Mouse (Mus musculus) right cerebral cortex, postnatal 14 days (tissue): ENCODE measurements around the gene Ywhag.

Experiments used
- DNase-seq: peaks from one replicate; pipeline ENCODE4 v3.0.0; 2022

Ywhag gene

GRCm38 (mm10) chr5:135950710-135951412 is 16.4 kb upstream of the Ywhag start:
- no peak for DNase-seq

GRCm38 (mm10) chr5:135946621-135947020 is 12.2 kb upstream of the Ywhag start:
- no peak for DNase-seq

- peak; percentile 55 for DNase-seq
Observed at GRCm38 (mm10) chr5:135945916-135946408, 11.5 kb upstream of the Ywhag start.

GRCm38 (mm10) chr5:135942710-135943109 is 8.3 kb upstream of the Ywhag start:
- no peak for DNase-seq

DNA sequence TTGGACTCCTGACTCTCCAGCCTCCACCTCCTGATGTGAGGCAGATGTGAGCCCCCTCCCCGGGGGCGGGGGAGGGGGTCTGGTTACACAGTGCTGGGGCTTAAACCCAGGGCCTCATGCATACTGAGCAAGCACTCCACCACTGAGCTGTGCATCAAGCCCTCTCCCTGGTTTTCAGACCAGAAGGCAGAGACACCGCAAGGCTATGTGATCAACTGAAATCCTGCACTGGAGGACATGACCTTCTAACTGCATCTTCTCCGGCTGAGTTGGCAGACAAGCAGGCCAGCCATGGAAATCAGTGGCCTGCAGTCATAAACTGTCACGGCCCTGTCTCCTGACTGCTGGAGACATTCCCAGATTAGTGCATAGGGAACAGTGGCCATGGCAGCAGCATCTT is 6.2 kb upstream of the Ywhag start:
- DNase-seq = no peak

GRCm38 (mm10) chr5:135935641-135936190 is 1.3 kb upstream of the Ywhag start:
- DNase-seq = no peak

GRCm38 (mm10) chr5:135935176-135935523 is 734 bp upstream of the Ywhag start:
- DNase-seq = no peak

- peak; percentile 81 for DNase-seq
Observed at GRCm38 (mm10) chr5:135933900-135934441, 445 bp downstream of the Ywhag start.

DNA sequence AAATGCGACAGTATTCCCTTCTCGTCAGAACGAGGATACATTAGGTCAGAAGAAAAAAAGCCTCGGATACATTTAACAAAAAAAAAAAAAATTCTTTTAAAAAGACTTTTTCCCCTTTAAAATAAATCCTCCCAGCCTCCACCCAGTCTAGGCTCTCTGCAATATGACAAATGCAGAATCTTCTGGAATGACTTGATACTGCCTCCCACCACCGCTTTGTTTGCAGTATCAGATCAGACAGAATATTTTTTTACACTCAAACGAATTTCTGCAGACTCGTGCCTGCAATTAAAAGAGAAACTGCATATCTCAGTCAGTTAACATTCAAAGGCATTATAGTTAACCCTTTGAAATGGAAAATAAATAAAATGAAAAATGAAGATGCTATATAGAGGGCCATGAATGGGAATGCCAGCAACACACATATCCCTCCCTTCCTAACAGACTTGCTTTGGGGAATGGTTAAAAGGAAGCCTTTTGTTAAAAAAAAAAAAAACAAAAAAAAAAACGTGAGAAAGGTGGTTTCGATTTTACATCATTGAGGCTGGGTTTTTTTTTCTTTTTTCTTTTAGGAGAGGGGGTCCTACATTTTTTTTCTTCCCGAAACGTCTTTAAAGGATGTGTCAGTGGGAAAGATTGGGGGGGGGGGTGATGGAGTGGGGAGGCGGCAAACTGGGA is 1.1 kb downstream of the Ywhag start:
- DNase-seq = no peak

DNA sequence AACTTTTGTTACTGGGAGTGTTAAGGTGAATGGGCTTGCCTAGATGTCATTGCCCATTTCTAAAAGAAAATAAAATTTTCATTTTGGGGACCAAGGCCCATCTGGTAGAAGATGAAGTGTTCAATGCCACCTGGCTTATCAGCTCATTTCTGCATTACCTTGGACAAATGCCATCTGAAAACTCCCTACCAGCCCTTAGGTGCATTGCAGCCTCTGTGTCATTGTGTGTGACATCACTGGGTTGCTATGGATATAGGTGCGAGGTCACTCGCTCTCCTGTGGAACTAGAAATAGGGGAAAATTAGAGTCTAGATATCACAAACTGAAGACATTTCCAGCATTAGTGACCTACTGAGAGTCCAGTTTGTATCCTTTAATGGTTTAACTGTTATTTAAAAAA is 2.1 kb downstream of the Ywhag start:
- no peak for DNase-seq

GRCm38 (mm10) chr5:135931526-135931925 is 2.9 kb downstream of the Ywhag start:
- peak; percentile 44 for DNase-seq

DNA sequence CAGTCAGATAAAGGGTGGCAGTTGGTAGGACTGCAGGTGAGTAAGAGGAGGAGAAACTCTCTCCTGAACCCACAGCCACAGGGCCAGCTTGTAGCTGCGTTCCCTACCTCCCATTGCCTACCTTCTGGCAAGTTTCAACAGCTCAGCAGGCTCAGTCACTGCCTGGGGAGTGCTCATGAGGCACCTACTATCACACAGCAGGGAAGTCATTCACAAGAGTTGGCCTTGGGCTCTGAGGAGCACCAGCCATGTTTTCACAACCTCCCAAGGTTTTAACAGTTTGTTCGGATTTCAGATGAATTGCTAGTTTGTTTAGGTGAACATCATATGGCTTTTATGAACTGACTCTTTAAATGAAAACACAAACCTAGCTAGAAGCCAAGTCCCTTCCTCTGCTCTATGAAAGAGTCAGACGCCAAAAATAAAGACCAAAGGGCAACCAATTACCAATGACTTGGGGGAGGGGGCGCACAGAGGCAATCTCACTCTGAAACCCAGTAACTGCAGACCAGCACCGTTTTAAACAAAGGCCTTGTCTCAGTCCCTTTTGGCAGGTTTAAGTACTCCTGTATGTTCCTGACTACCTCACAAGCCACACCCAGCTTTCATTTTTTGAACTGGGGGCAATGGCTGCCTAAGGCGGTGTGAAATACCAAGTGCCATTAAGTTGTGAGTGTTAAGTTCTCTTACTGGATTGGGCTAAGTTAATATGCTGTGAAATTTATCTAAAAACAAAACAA is 4.6 kb downstream of the Ywhag start:
- no peak for DNase-seq

DNA sequence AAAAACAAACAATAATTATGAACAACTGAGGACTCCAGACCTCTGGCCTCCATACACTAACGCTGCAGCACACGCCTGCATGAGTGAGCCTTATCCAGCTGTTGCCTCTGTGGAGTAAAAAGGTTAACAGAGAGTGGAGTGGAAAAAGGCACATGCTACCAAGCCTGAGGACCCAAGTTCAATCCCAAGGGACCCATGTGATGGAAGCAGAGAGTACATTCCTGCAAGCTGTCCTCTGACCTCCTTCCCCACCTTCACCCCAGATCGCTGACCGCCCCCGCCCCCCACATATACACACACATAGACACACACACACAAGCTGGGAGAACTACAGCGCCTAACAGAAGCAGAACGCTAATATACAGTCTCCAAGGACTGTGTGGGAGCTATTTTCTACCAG is 10.5 kb downstream of the Ywhag start:
- no peak for DNase-seq

DNA sequence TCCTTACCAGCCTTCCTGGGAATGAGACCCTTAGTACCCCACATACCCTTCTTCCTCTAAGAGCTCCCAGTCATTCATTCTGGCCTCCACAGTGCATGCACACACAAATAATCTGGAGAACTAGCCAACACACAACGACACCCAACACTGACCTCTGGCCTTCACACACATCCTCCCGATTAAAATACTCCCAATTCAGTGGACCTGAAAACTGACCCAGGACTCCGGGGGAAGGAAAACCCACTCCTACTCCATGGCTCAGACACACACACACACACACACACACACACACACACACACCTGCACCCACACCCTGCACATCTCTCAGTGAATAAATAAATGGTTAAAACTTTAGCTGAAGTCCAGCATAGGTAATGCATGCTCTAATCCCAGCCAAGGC is 14.5 kb downstream of the Ywhag start:
- DNase-seq = no peak

- no peak for DNase-seq
Observed at GRCm38 (mm10) chr5:135918593-135918992, 15.8 kb downstream of the Ywhag start.

DNA sequence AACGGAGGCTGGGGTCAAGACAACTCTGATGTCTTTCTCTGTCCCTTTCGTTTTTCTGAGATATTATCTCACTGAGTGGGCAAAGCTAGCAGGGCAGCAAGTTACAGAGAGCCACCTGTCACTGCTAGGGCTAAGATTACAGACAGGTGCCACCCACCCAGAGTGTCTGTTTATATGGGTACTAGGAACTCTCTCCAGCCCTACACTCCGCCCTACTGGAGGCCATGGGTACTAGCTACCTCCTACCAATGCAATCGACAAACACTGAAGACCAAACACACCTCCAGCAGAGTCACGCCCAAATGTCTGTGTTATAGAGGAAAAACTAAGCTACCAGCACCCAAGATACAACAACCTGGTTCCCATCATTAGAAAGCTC is 16.4 kb downstream of the Ywhag start:
- no peak for DNase-seq

GRCm38 (mm10) chr5:135917327-135918058 is 16.9 kb downstream of the Ywhag start:
- DNase-seq = no peak

DNA sequence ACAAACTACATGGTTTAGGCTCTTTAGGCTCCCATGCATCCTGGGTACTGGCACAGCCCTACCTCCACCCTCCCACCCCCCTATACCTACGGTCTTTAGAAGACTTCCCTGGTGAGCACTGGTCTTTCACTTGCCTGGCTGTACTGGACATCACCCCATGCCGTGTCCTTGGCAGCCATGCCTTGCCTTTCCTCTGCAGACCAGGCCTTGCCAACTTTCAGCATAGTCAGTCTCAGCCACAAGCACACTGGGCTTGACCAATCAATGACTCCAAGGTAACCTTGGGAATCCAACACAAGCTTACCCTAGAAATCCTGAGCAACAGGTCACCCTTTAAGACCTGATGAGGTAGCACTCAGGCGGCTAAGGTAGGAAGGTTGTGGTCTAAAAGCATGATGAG is 17.8 kb downstream of the Ywhag start:
- no peak for DNase-seq

DNA sequence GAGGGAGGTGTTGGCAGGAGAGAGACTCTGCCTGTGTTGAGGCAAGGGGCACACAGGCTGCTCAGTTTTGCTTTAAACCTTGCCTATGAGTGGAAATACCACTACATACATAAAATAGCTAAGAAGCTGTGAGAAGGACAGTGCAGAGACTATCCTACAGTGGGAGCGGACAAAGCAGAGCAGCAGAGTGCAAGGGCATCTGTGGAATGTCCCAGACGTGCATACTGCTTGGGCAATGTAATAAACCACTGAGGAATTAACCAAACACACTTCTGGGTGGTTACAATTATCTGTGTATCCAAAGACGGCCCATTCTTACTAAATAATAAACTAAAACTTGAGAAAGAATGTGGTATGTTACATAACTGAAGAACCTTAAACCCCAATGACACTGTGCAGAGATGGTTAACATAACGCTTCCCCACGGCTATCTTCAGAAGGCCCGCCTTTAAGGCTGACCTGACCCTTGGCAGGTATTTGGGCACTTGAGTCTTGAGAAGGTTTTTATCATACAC is 18.3 kb downstream of the Ywhag start:
- no peak for DNase-seq

- DNase-seq = no peak
Observed at GRCm38 (mm10) chr5:135914156-135914555, 20.3 kb downstream of the Ywhag start.

DNA sequence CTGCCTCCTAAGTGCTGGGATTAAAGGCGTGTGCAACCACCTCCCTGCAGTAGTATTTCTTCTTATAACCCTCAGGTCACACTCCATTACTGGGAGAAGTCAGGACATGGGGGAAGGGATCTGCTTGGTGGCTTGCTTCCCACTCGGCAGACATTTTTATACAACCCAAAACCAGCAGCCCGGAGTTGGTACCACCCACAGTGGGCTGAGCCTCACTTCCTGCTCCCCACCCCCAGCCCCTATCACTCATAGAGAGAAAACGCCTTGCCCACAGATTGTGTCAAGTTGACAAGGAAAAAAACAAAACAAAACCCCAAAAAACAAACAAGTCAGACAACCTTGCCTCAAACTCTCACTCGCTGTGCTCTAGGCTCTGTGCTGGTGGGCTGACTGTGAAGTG is 21.2 kb downstream of the Ywhag start:
- DNase-seq = no peak

DNA sequence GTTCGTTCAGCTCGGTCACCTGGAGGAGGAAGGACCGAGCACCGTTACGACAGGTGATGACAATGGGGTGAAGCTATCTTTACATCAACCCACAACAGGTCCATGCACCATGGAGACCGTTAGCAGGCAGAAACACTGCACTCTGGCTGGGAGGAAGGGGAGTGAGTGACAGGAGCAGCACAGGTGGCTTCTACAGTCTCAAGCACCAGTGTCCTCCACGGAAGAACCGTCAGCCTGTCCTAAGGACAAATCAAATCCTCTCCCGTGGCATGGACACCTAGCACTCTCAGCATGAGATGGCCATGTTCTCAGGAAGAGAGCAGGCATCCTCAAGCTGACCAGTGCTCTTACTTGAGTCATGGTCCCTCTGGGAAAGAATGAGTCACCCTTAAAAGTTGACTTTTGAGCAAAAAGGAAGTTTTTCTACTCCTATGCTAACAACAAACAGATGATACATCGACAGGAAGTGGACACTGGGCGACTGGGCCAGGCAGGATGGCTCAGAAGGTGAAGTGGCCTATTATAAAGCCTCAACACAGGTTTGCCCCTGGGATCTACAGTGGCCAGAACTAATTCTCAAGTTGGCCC is 22.7 kb downstream of the Ywhag start:
- DNase-seq = no peak
